Mouse (Mus musculus) embryonic fibroblast, embryonic 13.5 days (primary cell): ENCODE measurements around the gene Trim54.

Experiments used
- CTCF ChIP-seq: IDR thresholded peaks from 2 replicates; pipeline ENCODE4 v1.5.1; 2011; ENCODE audit warnings: mild to moderate bottlenecking, control low read depth, low read length, moderate library complexity, borderline replicate concordance; ENCODE audit not compliant: insufficient read depth
- POLR2A ChIP-seq: IDR thresholded peaks from 2 replicates; pipeline ENCODE4 v1.6.1; 2011; ENCODE audit warnings: low read depth, mild to moderate bottlenecking, control low read depth, low read length, moderate library complexity

GRCm38 (mm10) chr5:31083949-31084348, 32.6 kb upstream of the Trim54 start:
- TF ChIP-seq POLR2A (no peak), CTCF (no peak)
